Mouse (Mus musculus): ENCODE measurements around the gene Rhoj. TPM values are rescaled to one million over a fixed set of nuclear protein-coding genes. Genes with fewer than 3 reads are reported as not detected.

The Rhoj gene
- total and polyA plus RNA-seq, 3 experiments: 30.1 to 42.6 (median 37.1) TPM

GRCm38 (mm10) chr12:75446245-75446644 lies 138.1 kb downstream of the Rhoj start:
- TF ChIP-seq POLR2A (IDR thresholded peaks at IDR 0.05; ENCODE audit: insufficient read depth, low read depth, low read length): no peak
- TF ChIP-seq CTCF (IDR thresholded peaks at IDR 0.05): no peak
- no peak for TF ChIP-seq EP300 (IDR thresholded peaks at IDR 0.05; ENCODE audit: insufficient read depth, low read depth, low read length)
- H3K4me3 ChIP-seq: no peak overlapping the region
- H3K36me3 ChIP-seq (ENCODE audit: control insufficient read depth, insufficient read depth, low read length): no peaks in the 10 kb centered on the region
- no peak for DNase-seq
- H3K79me2 ChIP-seq (replicated peaks; ENCODE audit: control insufficient read depth, insufficient read depth, low read length): no peaks in the 10 kb centered on the region
- no peaks in the 10 kb centered on the region; the same call in none of the 2 replicates for H3K4me1 ChIP-seq (ENCODE audit: control insufficient read depth, insufficient read depth, low read length)
- H3K9ac ChIP-seq (ENCODE audit: low read depth, low read length): no peak overlapping the region
- no peaks in the 10 kb centered on the region for H3K27me3 ChIP-seq (ENCODE audit: control insufficient read depth, insufficient read depth, low read length)
- WGBS: 60% methylated on average over 7 of the region's 7 CpGs
- intact Hi-C loops (cut with DNase I): no loop called here
- no peak overlapping the region for H3K27ac ChIP-seq

- no peaks in the 10 kb centered on the region for H3K27me3 ChIP-seq (ENCODE audit: control insufficient read depth, insufficient read depth, low read length)
- DNase-seq: peak; percentile 57 to 72
- no peak overlapping the region for H3K4me3 ChIP-seq
- no peaks in the 10 kb centered on the region for H3K79me2 ChIP-seq (replicated peaks; ENCODE audit: control insufficient read depth, insufficient read depth, low read length)
- no peak overlapping the region for H3K9ac ChIP-seq (ENCODE audit: low read depth, low read length)
- H3K4me1 ChIP-seq (ENCODE audit: control insufficient read depth, insufficient read depth, low read length): no peaks in the 10 kb centered on the region; the same call in none of the 2 replicates
- no peak for TF ChIP-seq EP300 (IDR thresholded peaks at IDR 0.05; ENCODE audit: insufficient read depth, low read depth, low read length)
- no peak for TF ChIP-seq POLR2A (IDR thresholded peaks at IDR 0.05; ENCODE audit: insufficient read depth, low read depth, low read length)
- no peak for TF ChIP-seq CTCF (IDR thresholded peaks at IDR 0.05)
- H3K27ac ChIP-seq: no peak overlapping the region
- WGBS: 38% methylated on average over 5 of the region's 5 CpGs
- intact Hi-C loops (cut with DNase I): loop anchor here (2.0 kb wide), 1 partner anchor 168 kb away; no protein-coding TSS in a partner anchor
- H3K36me3 ChIP-seq (ENCODE audit: control insufficient read depth, insufficient read depth, low read length): no peaks in the 10 kb centered on the region
Observed at GRCm38 (mm10) chr12:75448921-75449320, 140.8 kb downstream of the Rhoj start.

- Histone ChIP-seq H3K79me2 (replicated peaks; ENCODE audit: control insufficient read depth, insufficient read depth, low read length) (no peaks in the 10 kb centered on the region), H3K4me3 (no peak overlapping the region), H3K27ac (no peak overlapping the region), H3K4me1 (ENCODE audit: control insufficient read depth, insufficient read depth, low read length) (no peaks in the 10 kb centered on the region; the same call in 1 of the 2 replicates), H3K36me3 (ENCODE audit: control insufficient read depth, insufficient read depth, low read length) (no peaks in the 10 kb centered on the region), H3K27me3 (ENCODE audit: control insufficient read depth, insufficient read depth, low read length) (no peaks in the 10 kb centered on the region), H3K9ac (ENCODE audit: low read depth, low read length) (no peak overlapping the region)
- DNase-seq: peak; percentile 21 to 40
- TF ChIP-seq CTCF (IDR thresholded peaks at IDR 0.05) (peak; percentile 67), EP300 (IDR thresholded peaks at IDR 0.05; ENCODE audit: insufficient read depth, low read depth, low read length) (0 out of 2 replicates have a peak, but pooled peaks have one; percentile 42), POLR2A (IDR thresholded peaks at IDR 0.05; ENCODE audit: insufficient read depth, low read depth, low read length) (no peak)
- intact Hi-C loops (cut with DNase I): loop anchor here (2.0 kb wide), 1 partner anchor 169 kb away; no protein-coding TSS in a partner anchor
- 49% methylated on average over 6 of the region's 6 CpGs for WGBS
Observed at GRCm38 (mm10) chr12:75449475-75449966, 141.4 kb downstream of the Rhoj start.

- Histone ChIP-seq H3K4me3 (no peak overlapping the region), H3K4me1 (ENCODE audit: control insufficient read depth, insufficient read depth, low read length) (no peaks in the 10 kb centered on the region; the same call in 1 of the 2 replicates), H3K27ac (no peak overlapping the region), H3K36me3 (ENCODE audit: control insufficient read depth, insufficient read depth, low read length) (no peaks in the 10 kb centered on the region), H3K9ac (ENCODE audit: low read depth, low read length) (no peak overlapping the region), H3K79me2 (replicated peaks; ENCODE audit: control insufficient read depth, insufficient read depth, low read length) (no peaks in the 10 kb centered on the region), H3K27me3 (ENCODE audit: control insufficient read depth, insufficient read depth, low read length) (no peaks in the 10 kb centered on the region)
- no peak for DNase-seq
- WGBS: 60% methylated on average over 14 of the region's 14 CpGs
- intact Hi-C loops (cut with DNase I): no loop called here
- no peak for TF ChIP-seq POLR2A (IDR thresholded peaks at IDR 0.05; ENCODE audit: insufficient read depth, low read depth, low read length)
- no peak for TF ChIP-seq EP300 (IDR thresholded peaks at IDR 0.05; ENCODE audit: insufficient read depth, low read depth, low read length)
- TF ChIP-seq CTCF (IDR thresholded peaks at IDR 0.05): no peak
Observed at GRCm38 (mm10) chr12:75450011-75450410, 141.9 kb downstream of the Rhoj start.

- H3K79me2 ChIP-seq (replicated peaks; ENCODE audit: control insufficient read depth, insufficient read depth, low read length): no peaks in the 10 kb centered on the region
- no peak overlapping the region for H3K4me3 ChIP-seq
- no peak overlapping the region for H3K9ac ChIP-seq (ENCODE audit: low read depth, low read length)
- no peak for DNase-seq
- intact Hi-C loops (cut with DNase I): no loop called here
- no peaks in the 10 kb centered on the region for H3K36me3 ChIP-seq (ENCODE audit: control insufficient read depth, insufficient read depth, low read length)
- TF ChIP-seq POLR2A (IDR thresholded peaks at IDR 0.05; ENCODE audit: insufficient read depth, low read depth, low read length) (no peak), CTCF (IDR thresholded peaks at IDR 0.05) (no peak), EP300 (IDR thresholded peaks at IDR 0.05; ENCODE audit: insufficient read depth, low read depth, low read length) (no peak)
- no peaks in the 10 kb centered on the region for H3K27me3 ChIP-seq (ENCODE audit: control insufficient read depth, insufficient read depth, low read length)
- H3K4me1 ChIP-seq (ENCODE audit: control insufficient read depth, insufficient read depth, low read length): no peaks in the 10 kb centered on the region; the same call in 1 of the 2 replicates
- no peak overlapping the region for H3K27ac ChIP-seq
- WGBS: 92% methylated on average over 8 of the region's 8 CpGs
Observed at GRCm38 (mm10) chr12:75450592-75450991, 142.5 kb downstream of the Rhoj start.

Other genes with a start within 250 kb of the Rhoj start
- gene Kcnh5, start 131.0 kb upstream of the Rhoj start, total RNA-seq (2021): not detected
- not detected in 2 replicates for gene Kcnh5, start 131.0 kb upstream of the Rhoj start, polyA plus RNA-seq (2012; rRNA removed)
- not detected for gene Gphb5, start 108.5 kb downstream of the Rhoj start, total RNA-seq (2021)
- gene Gphb5, start 108.5 kb downstream of the Rhoj start, polyA plus RNA-seq (2012; rRNA removed): not detected in 2 replicates

All from heart, adult 2 months (tissue).